Mouse (Mus musculus) C2C12 (cell line): ENCODE measurements around the gene Smok3b.

ENCODE experiments used
- CEBPB ChIP-seq: IDR thresholded peaks from one replicate; pipeline ENCODE4 v1.6.1; 2011; ENCODE audit warnings: low read depth, mild to moderate bottlenecking, control low read depth, moderate library complexity
- CTCF ChIP-seq: IDR thresholded peaks from one replicate; pipeline ENCODE4 v1.5.1; 2011; ENCODE audit not compliant: control insufficient read depth, insufficient read depth, insufficient read length
- MAX ChIP-seq: IDR thresholded peaks from one replicate; pipeline ENCODE4 v1.6.1; 2011; ENCODE audit warnings: mild to moderate bottlenecking, control low read depth
- MYOD1 ChIP-seq: IDR thresholded peaks from one replicate; pipeline ENCODE4 v1.6.1; 2011; ENCODE audit warnings: low read depth; ENCODE audit not compliant: control insufficient read depth, insufficient read length
- MYOG ChIP-seq: IDR thresholded peaks from one replicate; pipeline ENCODE4 v1.6.1; 2011; ENCODE audit not compliant: control insufficient read depth, insufficient read length; ENCODE audit errors: extremely low read depth
- USF1 ChIP-seq: IDR thresholded peaks from one replicate; pipeline ENCODE4 v1.6.1; 2011; ENCODE audit warnings: low read depth, mild to moderate bottlenecking, control low read depth, moderate library complexity

DNA sequence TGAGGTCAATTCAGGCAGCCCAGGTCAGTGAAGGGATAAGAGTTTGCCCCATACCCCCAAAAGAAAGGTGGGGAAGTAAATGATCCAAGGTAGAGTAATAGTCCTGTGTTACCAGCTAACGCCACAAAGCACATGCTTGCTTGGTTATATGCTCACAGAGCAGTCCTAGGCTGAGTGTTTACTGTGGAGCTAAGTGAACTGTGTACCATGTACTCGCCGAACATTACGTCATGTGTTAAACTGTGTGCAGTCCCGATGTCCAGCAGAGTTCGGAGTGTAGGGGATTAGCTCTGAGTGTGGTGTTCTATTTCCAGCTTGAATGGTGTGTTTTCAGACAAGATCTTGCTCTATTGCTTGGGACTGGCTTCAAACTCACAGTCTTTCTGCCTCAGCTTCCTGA, 73.2 kb downstream of the Smok3b start:
- no peak for TF ChIP-seq CTCF
- no peak for TF ChIP-seq CEBPB
- no peak for TF ChIP-seq MAX
- TF ChIP-seq MYOG: no peak
- TF ChIP-seq USF1: no peak
- TF ChIP-seq MYOD1: no peak
